Mouse (Mus musculus) frontal cortex, postnatal 36 days (tissue): ENCODE results near the gene Olfr566.

ENCODE experiments used
- DNase-seq, 2 experiments: peaks; one replicate each; pipeline ENCODE4 v3.0.0; 2022; ENCODE audit warnings: low spot score in 2 of 2

The Olfr566 gene

DNA sequence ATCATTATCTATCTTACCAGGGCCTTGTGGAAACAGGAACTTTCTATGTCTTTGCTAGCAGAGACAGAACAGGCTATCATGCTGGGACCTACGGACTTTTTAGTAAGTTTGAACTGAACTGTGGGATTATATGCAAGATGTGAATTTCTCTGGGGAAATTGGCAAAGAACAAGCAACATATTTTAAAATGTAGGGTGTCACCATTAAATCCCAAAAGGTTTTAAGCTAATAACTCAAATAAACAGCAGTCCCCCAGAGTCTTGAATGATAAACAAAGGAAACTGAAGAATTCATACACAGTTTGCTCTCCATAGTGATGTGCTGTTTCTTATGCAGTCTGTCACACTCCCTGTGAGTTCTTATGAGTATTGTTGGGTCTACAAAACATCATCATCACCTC, at the start of gene Olfr566:
Gene Olfr566 (minus strand): TSS at position 101 of the 400 bp plus-strand sequence.
- DNase-seq: no peak

- DNase-seq: no peak
These were observed 32.2 kb upstream of the Olfr566 start, which contains the start of gene Olfr569 for GRCm38 (mm10) chr7:102890782-102891181. Olfr569 (minus strand) TSS chr7:102890882.

GRCm38 (mm10) chr7:102876822-102877221, 18.3 kb upstream of the Olfr566 start, which contains the start of gene Olfr568:
Olfr568 (plus strand) TSS chr7:102877122.
- no peak for DNase-seq

GRCm38 (mm10) chr7:102855807-102856206, 2.8 kb downstream of the Olfr566 start:
- DNase-seq: no peak
